Mouse (Mus musculus) liver, embryonic 14.5 days (tissue): ENCODE data around the gene Il11ra1. TPM values are rescaled to one million over a fixed set of nuclear protein-coding genes. Genes with fewer than 3 reads are reported as not detected.

Experiments
- ATAC-seq: fragments of 200-750 bp; cut with Nextera tagmentation; 2 replicates; pipeline ENCODE4 v1.8.0; 2017; ENCODE audit warnings: moderate number of reproducible peaks, mild to moderate bottlenecking, moderate library complexity; ENCODE audit not compliant: insufficient read depth
- DNase-seq, 3 experiments: peaks; one replicate each; pipeline ENCODE4 v3.0.0-alpha.2; 2012 to 2013; ENCODE audit warnings: low read depth in 3 of 3, low spot score in 3 of 3
- H3K27ac ChIP-seq: fragments of 300-500 bp; sonication (generic); 2 replicates; pipeline ENCODE4 v1.5.1; 2014; ENCODE audit warnings: moderate library complexity, mild to moderate bottlenecking, control low read depth, inconsistent platforms
- H3K27me3 ChIP-seq: fragments of 300-500 bp; sonication (generic); 2 replicates; pipeline ENCODE4 v1.6.1; 2014; ENCODE audit warnings: mild to moderate bottlenecking, low read length, moderate library complexity; ENCODE audit not compliant: control insufficient read depth, insufficient read depth
- H3K36me3 ChIP-seq: fragments of 300-500 bp; sonication (generic); replicated peaks from 2 replicates; pipeline ENCODE4 v1.6.1; 2014; ENCODE audit warnings: low read depth; ENCODE audit not compliant: control insufficient read depth, insufficient read depth
- H3K4me1 ChIP-seq, 2 experiments: fragments of 200-500 bp in 1 of 2; fragments of 300-500 bp in 1 of 2; sonication (generic) in 1 of 2; replicated peaks; 2 replicates each; pipeline ENCODE4 v1.6.1; 2012 to 2014; ENCODE audit warnings: antibody characterized with exemption in 1 of 2, inconsistent platforms in 1 of 2, low read length in 1 of 2; ENCODE audit not compliant: control insufficient read depth in 2 of 2, insufficient read depth in 2 of 2
- H3K4me2 ChIP-seq: fragments of 300-500 bp; sonication (generic); 2 replicates; pipeline ENCODE4 v1.6.1; 2014; ENCODE audit warnings: low read depth, mild to moderate bottlenecking, control low read depth, moderate library complexity
- H3K4me3 ChIP-seq, 2 experiments: fragments of 200-500 bp in 1 of 2; fragments of 300-500 bp in 1 of 2; sonication (generic) in 1 of 2; 2 replicates each; pipeline ENCODE4 v1.5.1; 2012 to 2014; ENCODE audit warnings: low read depth in 2 of 2, low read length in 2 of 2, mild to moderate bottlenecking in 2 of 2, control low read depth in 1 of 2, inconsistent platforms in 1 of 2, moderate library complexity in 1 of 2; ENCODE audit not compliant: insufficient read depth in 1 of 2
- H3K9ac ChIP-seq: fragments of 300-500 bp; sonication (generic); replicated peaks from 2 replicates; pipeline ENCODE4 v1.6.1; 2014; ENCODE audit warnings: mild to moderate bottlenecking, control low read depth, moderate library complexity
- H3K9me3 ChIP-seq: fragments of 300-500 bp; sonication (generic); 2 replicates; pipeline ENCODE4 v1.6.1; 2016; ENCODE audit warnings: low read length, mixed read lengths; ENCODE audit not compliant: control insufficient read depth
- CTCF ChIP-seq: IDR thresholded peaks from 2 replicates; pipeline ENCODE4 v1.5.1; 2016; ENCODE audit warnings: antibody characterized with exemption, low read depth, control low read depth
- EP300 ChIP-seq: IDR thresholded peaks from 2 replicates; pipeline ENCODE4 v1.6.1; 2016; ENCODE audit warnings: antibody characterized with exemption, low read depth
- WGBS: fragments of 180-500 bp; shearing (Covaris S2); extraction: QIAGEN DNeasy Blood & Tissue Kit; methylation state at CpG from one replicate; pipeline ENCODE4 v1.1.7; 2014; ENCODE audit not compliant: insufficient replicate concordance; 5-methylcytosine and 5-hydroxymethylcytosine counted together
- polyA plus RNA-seq, 2 experiments: library from polyadenylated mRNA; depleted of rRNA in 1 of 2; stranded (reverse) in 1 of 2; unstranded in 1 of 2; fragments of >200 nt; fragmentation: Nextera tagmentation in 1 of 2; extraction: Ambion mirVana in 1 of 2; gene quantifications; 2 replicates each; pipeline versions ENCODE4 v1.2.1 to v1.2.3; 2012 to 2014

Il11ra1 gene
- polyA plus RNA-seq, 2 experiments: 13.9 to 23.8 TPM

- no peaks in the 10 kb centered on the region for H3K27me3 ChIP-seq
- no peak overlapping the region for H3K4me3 ChIP-seq
- ATAC-seq: no peak
- peaks cover 0 to 15% of the 10 kb centered on the region in 2 experiments; a peak in 3 of 4 replicates for H3K4me1 ChIP-seq
- no peak overlapping the region for H3K4me2 ChIP-seq
- no peak for DNase-seq
- WGBS: 46% methylated on average over 2 of the region's 2 CpGs
- TF ChIP-seq CTCF (no peak), EP300 (no peak)
- H3K9ac ChIP-seq: no peak overlapping the region
- no peak overlapping the region for H3K27ac ChIP-seq
- H3K9me3 ChIP-seq: no peaks in the 10 kb centered on the region
- no peaks in the 10 kb centered on the region for H3K36me3 ChIP-seq
These were observed 44.3 kb downstream of the Il11ra1 start for GRCm38 (mm10) chr4:41744131-41744530.

GRCm38 (mm10) chr4:41745021-41745420, 45.2 kb downstream of the Il11ra1 start:
- no peaks in the 10 kb centered on the region for H3K36me3 ChIP-seq
- ATAC-seq: no peak
- no peak for DNase-seq
- no peak overlapping the region for H3K4me2 ChIP-seq
- no peak overlapping the region for H3K9ac ChIP-seq
- no peaks in the 10 kb centered on the region for H3K9me3 ChIP-seq
- 58% methylated on average over 1 of the region's 1 CpGs for WGBS
- H3K27me3 ChIP-seq: no peaks in the 10 kb centered on the region
- H3K4me3 ChIP-seq: no peak overlapping the region
- peaks cover 0 to 9% of the 10 kb centered on the region in 2 experiments; a peak in 3 of 4 replicates for H3K4me1 ChIP-seq
- no peak overlapping the region for H3K27ac ChIP-seq
- no peak for TF ChIP-seq EP300
- no peak for TF ChIP-seq CTCF

GRCm38 (mm10) chr4:41754797-41755337, 55.1 kb downstream of the Il11ra1 start, which contains the start of gene Galt:
TSS of gene Galt (plus strand) at chr4:41755228.
- Histone ChIP-seq H3K27me3 (no peaks in the 10 kb centered on the region), H3K9me3 (no peaks in the 10 kb centered on the region), H3K4me2 (peak within 1 kb of the TSS; percentile 68), H3K4me3 (peak within 1 kb of the TSS; percentile 64 to 66), H3K9ac (peak within 1 kb of the TSS; percentile 59), H3K4me1 (peaks cover 6 to 16% of the 10 kb centered on the region in 2 experiments), H3K27ac (peak within 1 kb of the TSS; percentile 47), H3K36me3 (no peaks in the 10 kb centered on the region; the same call in 1 of the 2 replicates)
- ATAC-seq: peak; percentile 70
- no peak for TF ChIP-seq EP300
- TF ChIP-seq CTCF: no peak
- 14% methylated on average over 14 of the region's 14 CpGs for WGBS
- peak in 2 of 3 experiments; percentile 49 to 55 for DNase-seq

- ATAC-seq (peak; percentile 81), DNase-seq (peak; percentile 75 to 78 (median 76))
- H3K9ac ChIP-seq: peak within 1 kb of the TSS; percentile 59
- no peaks in the 10 kb centered on the region for H3K9me3 ChIP-seq
- no peak for TF ChIP-seq EP300
- TF ChIP-seq CTCF: peak; percentile 92
- H3K27me3 ChIP-seq: no peaks in the 10 kb centered on the region
- peak within 1 kb of the TSS; percentile 64 to 66 for H3K4me3 ChIP-seq
- peak within 1 kb of the TSS; percentile 47 for H3K27ac ChIP-seq
- H3K4me2 ChIP-seq: peak within 1 kb of the TSS; percentile 68
- no peaks in the 10 kb centered on the region; the same call in 1 of the 2 replicates for H3K36me3 ChIP-seq
- under 1% methylated on average over 57 of the region's 57 CpGs for WGBS
- peaks cover 10 to 22% of the 10 kb centered on the region in 2 experiments for H3K4me1 ChIP-seq
These were observed 55.8 kb downstream of the Il11ra1 start, which contains the start of gene Sigmar1 for GRCm38 (mm10) chr4:41755338-41756305. TSS of gene Sigmar1 (minus strand) at chr4:41756157.

- Histone ChIP-seq H3K9me3 (no peaks in the 10 kb centered on the region), H3K27me3 (no peaks in the 10 kb centered on the region), H3K4me2 (peak overlapping the region; percentile 68), H3K4me1 (peaks cover 18 to 28% of the 10 kb centered on the region in 2 experiments), H3K36me3 (no peaks in the 10 kb centered on the region; the same call in 1 of the 2 replicates), H3K9ac (no peak overlapping the region; the same call in 1 of the 2 replicates), H3K27ac (no peak overlapping the region), H3K4me3 (peak overlapping the region; percentile 42 to 64)
- TF ChIP-seq EP300 (no peak), CTCF (no peak)
- 73% methylated on average over 8 of the region's 8 CpGs for WGBS
- ATAC-seq (no peak), DNase-seq (no peak)
These were observed 56.7 kb downstream of the Il11ra1 start for GRCm38 (mm10) chr4:41756440-41756839.
